Mouse (Mus musculus): ENCODE data around the gene Tmbim7. TPM values are rescaled to one million over a fixed set of nuclear protein-coding genes. Genes with fewer than 3 reads are reported as not detected.
"Not testable (repeated sequence)": the region's sequence is repeated elsewhere in the genome, so short reads cannot be mapped to it uniquely, and the experiment has no call there.

Gene Tmbim7
- total RNA-seq, 2 experiments from 2014 or later = not detected

DNA sequence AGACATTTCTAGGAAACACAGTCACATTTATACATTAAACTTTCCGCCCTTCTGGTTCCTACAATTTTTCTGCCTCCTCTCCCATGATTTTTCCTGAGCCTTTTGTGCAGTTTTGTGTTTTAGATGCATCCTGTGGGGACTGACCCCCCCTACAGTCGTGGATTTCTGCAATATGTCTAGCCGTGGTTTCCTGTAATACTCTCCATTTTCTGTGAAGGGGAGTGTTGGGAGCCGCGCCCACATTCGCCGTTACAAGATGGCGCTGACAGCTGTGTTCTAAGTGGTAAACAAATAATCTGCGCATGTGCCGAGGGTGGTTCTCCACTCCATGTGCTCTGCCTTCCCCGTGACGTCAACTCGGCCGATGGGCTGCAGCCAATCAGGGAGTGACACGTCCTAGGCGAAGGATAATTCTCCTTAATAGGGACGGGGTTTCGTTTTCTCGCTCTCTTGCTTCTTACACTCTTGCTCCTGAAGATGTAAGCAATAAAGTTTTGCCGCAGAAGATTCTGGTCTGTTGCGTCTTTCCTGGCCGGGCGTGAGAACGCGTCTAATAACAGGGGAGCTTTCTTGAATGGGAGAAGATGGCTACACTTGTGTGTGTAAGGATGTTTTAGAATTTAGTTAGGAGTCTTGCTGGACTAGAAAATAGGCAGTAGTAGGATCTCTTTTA, 2.1 kb downstream of the Tmbim7 start:
- intact Hi-C loops (cut with DNase I); DNase-seq (ENCODE audit: low spot score in 2 of 2): not testable (repeated sequence)

DNA sequence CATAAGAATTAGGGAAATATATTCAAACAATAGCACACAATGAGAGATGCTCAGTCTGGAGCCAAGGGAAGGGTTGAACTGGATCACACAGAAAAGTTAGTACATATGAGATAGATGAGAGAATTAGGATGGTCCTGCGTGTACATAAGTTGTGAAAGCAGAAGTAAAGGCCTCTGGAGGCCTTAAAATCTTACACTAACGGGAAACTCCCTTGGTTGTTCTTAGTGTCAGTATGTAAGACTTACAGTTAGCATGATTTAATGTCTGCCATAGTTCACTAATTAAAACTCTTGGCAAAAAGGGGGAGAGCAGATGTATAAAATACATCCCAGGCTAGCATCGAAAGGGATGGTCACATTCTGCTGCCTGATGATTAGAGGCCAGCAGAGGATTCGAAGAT, 2.8 kb downstream of the Tmbim7 start:
- intact Hi-C loops (cut with DNase I) = no loop called here
- DNase-seq (ENCODE audit: low spot score in 2 of 2) = no peak

DNA sequence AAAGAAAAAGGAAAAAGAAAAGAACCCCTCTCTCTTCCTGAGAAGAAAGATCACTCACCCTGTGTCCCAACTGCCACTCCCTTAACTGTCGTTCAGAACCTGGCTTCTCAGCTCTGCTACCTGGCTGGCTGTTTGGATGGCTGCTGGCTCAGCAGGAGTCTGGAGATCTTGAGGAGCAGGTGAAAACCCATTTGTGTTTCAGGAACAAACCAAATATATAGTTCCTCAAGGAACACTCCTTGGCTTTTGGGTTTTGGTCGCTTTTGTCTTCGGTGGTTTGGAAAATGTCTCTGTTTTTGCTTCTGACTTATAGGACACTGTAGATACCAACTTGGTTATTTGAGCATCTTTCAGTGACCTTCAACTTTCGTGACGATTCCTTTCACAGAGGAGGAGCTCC, 6.1 kb downstream of the Tmbim7 start, which contains the start of gene Gatad1:
TSS of gene Gatad1 (minus strand) at position 101 of the 400 bp plus-strand sequence.
- intact Hi-C loops (cut with DNase I) = no loop called here

DNA sequence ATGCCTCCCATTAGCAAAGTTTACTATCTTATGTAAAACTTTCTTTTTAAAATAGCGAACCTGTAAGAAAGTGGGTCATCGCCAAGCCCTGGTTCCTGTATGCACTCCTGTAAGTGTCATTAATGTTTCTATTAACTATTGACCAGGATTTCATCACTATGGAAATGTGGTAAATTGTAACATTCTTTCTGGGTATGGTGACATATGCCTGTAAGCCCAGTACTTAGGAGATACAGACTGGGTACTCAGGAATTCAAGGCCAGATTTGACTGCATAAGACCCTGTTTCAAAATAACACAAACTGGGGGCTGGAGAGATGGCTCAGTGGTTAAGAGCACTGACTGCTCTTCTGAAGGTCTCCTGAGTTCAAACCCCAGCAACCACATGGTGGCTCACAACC, 14.2 kb downstream of the Tmbim7 start:
- DNase-seq (ENCODE audit: low spot score in 2 of 2) = no peak
- intact Hi-C loops (cut with DNase I) = no loop called here

More for the DNA sequence above, 6.1 kb downstream of the Tmbim7 start, which contains the start of gene Gatad1:
- no peak for DNase-seq (ENCODE audit: low spot score in 2 of 2)

DNA sequence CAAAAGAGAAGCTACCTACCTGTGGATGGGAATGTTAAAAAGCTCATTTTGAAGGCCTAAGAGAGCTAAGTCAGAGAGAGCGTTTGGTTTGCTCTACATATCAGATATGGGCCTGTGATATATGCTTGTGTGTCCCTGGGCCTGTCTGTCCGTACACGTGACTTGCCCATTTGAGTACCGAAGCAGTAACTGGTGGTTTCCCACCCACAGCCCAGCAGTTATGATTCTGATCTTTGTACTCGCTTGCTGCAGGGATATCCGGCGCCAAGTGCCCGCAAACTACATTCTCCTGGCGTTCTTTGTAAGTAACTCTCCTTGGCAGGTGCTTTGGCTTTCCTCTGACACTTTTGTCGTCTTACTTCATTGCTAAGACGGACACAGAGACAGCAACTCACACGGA, 15.6 kb downstream of the Tmbim7 start:
- intact Hi-C loops (cut with DNase I) = no loop called here
- DNase-seq (ENCODE audit: low spot score in 2 of 2) = no peak

DNA sequence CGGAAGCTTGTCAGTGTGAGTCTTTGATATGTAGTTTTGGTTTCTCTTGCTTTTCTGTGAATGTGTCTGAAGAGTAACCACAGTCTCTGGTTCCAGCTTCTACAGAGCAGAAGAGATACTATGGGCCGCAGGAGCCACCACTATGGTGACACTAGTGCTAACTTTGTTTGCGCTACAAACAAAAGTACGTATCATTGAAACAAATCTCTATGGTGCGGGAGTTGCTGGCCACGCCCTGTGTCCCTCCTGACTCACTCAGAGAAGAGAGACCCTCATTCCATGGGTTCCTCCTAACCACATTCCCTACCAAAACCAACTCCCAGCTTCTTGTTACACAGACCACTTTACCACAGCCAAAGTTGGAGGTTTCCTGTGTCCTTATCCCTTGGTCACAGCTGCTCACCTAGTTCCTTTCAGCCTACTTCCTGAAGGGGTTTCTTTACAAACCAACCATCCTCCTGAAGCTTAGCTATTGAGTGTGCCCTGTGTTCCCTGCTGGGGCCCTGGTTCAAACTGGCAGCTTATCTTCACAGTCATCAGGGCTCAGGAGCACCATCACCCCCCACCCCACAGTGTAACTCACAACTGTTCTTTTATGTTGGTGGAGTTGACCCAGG, 19.1 kb downstream of the Tmbim7 start:
- intact Hi-C loops (cut with DNase I) = no loop called here
- DNase-seq (ENCODE audit: low spot score in 2 of 2) = no peak

DNA sequence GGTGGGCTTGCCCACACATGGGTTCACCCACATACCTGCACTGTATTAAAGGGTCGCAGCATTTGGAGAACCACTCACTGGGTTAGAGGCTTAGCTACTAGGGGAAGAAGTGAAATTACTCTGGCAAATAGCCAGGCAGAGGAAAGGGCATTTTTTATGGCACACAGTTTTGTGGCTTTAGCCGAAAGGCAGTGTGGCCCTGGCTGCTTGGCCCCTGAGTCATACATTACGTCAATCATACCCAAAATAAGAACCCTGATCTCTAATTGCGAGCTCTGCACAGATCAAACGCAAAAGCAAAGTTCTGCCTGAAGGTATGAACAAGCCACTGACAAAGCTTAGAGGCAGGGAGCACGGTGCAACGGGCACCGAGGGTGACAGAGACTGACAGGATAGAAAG, 37.3 kb downstream of the Tmbim7 start:
- DNase-seq (ENCODE audit: low spot score in 2 of 2) = no peak
- intact Hi-C loops (cut with DNase I) = no loop called here

DNA sequence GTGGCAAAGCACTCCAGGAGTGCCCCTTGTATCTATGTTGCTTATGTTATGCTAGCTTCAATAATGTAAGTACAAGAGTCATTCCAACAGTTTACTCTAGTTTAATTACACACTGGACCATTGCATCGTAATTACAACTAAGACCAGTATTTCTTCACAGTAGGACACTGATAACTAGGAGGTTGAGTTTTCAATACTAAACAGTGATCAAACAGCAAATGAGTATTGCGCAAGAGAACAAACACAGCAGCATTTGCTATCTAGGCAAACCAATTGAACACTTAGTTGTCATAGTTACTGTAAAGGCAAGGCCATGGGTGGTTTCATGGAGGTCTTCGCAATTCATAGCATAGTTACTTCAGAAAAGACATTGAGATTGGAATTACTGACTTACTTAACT, 40.3 kb downstream of the Tmbim7 start:
- DNase-seq (ENCODE audit: low spot score in 2 of 2) = no peak
- intact Hi-C loops (cut with DNase I) = no loop called here

DNA sequence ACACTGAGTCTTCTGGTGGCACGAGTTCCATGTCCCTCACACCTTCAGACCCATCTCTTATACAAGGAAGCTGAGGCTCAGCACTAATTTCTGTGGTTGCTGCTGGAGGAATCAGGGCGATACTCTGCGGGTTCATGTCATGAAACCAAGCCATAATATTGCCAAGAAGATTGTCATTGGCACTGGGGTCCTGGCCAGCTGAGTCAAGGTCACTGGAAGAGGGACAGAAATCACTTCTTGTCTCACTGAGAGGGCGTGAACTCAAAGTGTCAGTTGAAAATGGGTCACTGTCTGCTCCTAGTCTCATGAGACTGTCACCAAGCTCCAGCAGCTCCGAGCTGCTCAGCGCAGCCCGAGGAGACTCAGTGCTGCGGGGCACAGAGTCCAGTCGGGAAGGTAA, 42.0 kb downstream of the Tmbim7 start:
- intact Hi-C loops (cut with DNase I) = no loop called here
- no peak for DNase-seq (ENCODE audit: low spot score in 2 of 2)

DNA sequence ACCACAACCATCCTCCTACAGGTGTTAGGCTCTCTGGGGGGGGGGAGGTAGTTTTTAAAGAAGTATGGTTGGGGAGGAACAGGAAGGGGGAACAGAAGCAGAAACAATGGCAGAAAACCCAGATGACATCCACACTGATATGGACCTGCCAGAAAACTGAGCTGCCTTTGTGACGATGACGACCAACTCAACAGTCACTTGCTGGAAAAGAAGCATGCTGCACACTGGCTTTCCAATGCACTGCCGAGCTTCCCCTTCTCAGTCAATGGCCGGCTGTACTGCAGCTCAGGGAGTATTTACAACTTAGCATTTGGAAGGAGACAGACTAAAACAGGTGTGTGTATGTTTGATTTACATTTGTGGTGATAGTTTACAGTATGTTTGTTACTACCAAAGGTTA, 44.2 kb downstream of the Tmbim7 start:
- no peak for DNase-seq (ENCODE audit: low spot score in 2 of 2)
- intact Hi-C loops (cut with DNase I) = no loop called here

DNA sequence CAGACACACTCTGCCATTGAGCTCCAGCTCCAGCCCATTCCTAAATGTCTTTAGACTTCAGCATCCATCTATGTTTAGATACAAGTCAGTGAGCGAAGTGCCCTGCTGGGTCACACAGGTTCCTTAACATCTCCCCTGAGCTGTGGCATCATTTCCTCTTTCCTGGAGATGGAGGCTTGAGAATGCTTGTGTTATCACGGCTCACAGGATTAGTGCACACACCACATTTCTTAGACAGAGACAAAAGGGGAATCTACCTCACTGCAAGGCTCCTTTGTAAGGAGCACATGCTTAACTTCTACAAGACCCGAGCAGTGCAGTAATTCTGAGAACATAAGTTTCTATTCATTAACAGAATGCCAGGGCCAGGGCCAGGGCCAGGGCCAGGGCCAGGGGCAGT, 45.0 kb downstream of the Tmbim7 start:
- intact Hi-C loops (cut with DNase I) = no loop called here
- DNase-seq (ENCODE audit: low spot score in 2 of 2) = no peak

DNA sequence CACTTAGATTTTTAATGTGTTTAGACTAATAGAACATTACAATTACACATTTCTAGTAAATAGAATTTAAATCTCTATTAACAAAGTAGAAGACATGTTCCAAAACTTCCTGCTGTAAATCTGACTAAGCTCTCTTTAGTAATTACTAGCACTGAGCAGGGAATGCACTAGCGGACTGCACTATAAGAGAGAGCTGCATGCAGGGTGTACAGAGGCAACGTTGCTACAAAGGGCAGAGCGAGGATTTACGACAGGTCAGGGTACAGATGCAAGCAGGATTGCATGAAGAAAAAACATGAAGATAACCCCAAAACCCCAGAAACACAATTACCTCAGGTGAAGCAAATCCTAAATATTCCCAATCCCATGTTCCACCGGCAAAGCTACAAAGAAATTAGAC, 49.0 kb downstream of the Tmbim7 start:
- DNase-seq (ENCODE audit: low spot score in 2 of 2) = no peak
- intact Hi-C loops (cut with DNase I) = no loop called here

DNA sequence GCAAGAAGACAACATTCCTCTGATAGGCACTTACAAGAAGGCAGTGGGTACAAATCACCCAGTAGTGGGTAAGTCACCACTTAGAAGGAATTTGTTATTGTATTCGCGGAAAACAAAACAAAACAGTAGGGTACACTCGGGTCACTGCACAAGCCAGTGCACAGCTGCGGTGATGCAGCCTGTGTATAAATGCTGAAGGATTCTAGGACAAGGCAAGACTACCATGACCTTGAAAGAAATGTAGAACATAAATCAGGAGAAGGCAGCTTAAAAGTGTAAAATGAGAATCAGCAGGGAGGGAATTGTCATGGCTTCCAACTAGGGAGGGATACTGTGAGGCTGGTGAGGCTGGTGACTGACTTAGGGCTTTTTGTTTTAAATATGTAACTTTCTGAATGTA, 51.2 kb downstream of the Tmbim7 start:
- DNase-seq (ENCODE audit: low spot score in 2 of 2) = no peak
- intact Hi-C loops (cut with DNase I) = no loop called here

DNA sequence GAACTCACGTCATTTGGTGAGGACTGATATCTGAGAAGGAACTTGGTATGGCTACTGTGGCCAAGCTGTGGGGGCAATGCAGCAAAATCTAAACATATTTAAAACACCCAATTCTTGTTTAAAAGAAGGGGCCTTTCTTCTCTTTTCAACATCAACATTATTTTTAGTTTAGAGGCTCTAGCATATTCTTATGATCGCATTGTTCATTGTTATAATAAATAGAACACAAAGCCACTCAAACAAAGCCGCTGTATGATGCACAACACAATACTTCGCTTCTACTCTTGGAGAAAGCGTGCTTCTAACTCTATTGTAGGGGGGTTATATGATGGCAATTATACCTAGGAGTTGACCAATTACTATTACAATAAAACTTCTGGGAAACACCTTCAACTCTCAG, 64.8 kb downstream of the Tmbim7 start:
- intact Hi-C loops (cut with DNase I) = no loop called here
- DNase-seq (ENCODE audit: low spot score in 2 of 2) = no peak

DNA sequence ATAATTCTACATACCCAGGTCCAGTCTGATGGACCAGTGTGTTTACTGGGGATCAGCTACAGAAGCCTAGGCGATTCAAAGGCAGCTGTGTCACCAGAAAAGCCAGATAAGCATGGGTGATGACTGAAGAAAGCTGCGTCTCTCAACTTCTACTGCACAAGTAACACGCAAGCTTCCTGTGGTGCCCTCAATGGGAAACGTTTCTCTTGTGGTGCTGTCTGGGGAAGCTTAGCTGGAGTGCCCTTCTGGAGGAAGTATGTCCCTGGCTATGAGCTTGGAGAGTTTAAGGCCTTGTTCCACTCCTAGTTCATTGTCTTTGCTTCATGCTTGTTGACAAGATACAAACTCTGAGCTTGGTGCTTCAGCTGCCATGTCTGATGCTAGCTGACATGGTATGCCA, 68.4 kb downstream of the Tmbim7 start:
- intact Hi-C loops (cut with DNase I) = no loop called here

DNA sequence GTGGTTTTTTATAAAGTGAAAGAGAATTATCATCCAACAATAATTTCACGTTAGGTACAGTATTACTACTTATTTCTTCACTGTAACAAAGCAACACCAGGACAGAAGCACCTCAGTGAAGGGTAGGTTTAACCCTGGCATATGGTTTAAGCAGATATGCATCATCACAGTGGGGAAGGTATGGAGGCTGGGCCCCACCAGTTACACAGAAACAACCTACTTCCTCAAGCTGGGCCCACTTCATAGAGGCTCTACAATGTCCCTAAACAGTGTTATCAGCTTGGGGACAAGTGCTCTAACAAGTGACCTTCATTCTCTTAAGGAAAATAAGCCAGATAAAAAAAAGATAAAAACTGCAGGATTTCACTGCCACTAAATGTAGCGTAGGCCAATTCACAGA, 71.9 kb downstream of the Tmbim7 start:
- intact Hi-C loops (cut with DNase I) = no loop called here
- no peak for DNase-seq (ENCODE audit: low spot score in 2 of 2)

More for the DNA sequence above, 68.4 kb downstream of the Tmbim7 start:
- DNase-seq (ENCODE audit: low spot score in 2 of 2) = no peak

DNA sequence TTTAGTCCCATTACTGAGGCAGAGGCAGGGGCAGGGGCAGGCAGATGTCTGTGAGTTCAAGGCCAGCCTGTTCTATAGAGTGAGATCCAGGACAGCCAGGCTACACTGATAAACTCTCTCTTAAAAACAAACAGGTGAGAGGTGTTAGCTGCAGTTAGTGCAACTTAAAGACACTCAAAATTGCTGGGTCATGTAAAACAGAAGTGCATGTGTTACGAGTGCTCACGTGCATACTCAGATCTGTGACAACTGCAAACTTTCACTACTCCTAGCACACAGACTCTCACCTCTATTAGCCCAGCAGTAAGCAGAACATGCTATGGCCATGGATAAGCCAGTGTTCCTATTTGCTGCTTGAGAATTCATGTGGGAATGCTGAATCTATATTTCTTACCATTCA, 72.4 kb downstream of the Tmbim7 start:
- no peak for DNase-seq (ENCODE audit: low spot score in 2 of 2)

DNA sequence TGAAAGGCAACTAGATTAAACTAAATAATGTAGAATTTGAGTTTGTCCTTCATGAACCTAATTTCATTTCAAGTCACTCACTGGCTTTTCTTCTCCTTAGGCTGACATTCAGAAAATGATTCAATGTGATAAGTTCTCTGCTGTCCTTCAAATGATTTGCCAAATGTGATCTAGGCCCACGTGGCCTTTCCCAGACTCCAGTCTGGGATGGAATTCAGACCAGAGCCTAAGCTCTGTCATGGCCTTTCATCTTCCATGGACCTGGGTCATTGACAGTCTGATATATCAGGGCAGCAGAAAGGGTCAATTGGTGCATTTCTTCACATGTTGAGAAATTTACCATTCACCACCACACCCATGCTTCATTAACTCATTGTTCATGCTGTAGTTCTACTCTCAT, 74.5 kb downstream of the Tmbim7 start:
- no peak for DNase-seq (ENCODE audit: low spot score in 2 of 2)
- intact Hi-C loops (cut with DNase I) = no loop called here

More for the DNA sequence above, 72.4 kb downstream of the Tmbim7 start:
- intact Hi-C loops (cut with DNase I) = no loop called here

DNA sequence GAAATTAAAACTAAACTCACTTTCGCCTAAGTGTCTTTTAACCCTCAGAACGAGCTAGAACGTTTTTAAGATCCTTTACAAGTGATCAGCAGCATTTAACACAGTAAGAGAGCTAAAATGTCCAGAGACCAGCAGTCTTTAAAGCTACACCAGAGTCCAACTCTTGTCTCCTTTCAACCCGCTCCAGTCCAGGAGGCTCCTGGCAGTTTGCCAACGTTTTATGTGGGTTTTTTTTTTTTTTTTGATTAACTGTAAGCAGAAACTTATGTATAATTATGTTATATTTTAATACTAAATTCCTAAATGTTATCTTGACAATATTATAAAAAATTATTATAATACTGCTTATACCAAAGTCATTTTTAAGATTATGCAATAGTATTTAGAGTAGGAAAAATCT, 77.8 kb downstream of the Tmbim7 start:
- intact Hi-C loops (cut with DNase I) = no loop called here

More for the DNA sequence above, 77.8 kb downstream of the Tmbim7 start:
- DNase-seq (ENCODE audit: low spot score in 2 of 2) = no peak

All from left cerebral cortex, postnatal 14 days (tissue).